Mouse (Mus musculus) heart, adult 11 months (tissue): ENCODE data around the gene Gab2.

Experiments used
- DNase-seq: peaks from one replicate; pipeline ENCODE4 v3.0.0; 2022

The Gab2 gene

GRCm38 (mm10) chr7:97324342-97324741 is 243.0 kb downstream of the Gab2 start:
- no peak for DNase-seq

GRCm38 (mm10) chr7:97325156-97325985 is 244.0 kb downstream of the Gab2 start:
- DNase-seq: no peak

GRCm38 (mm10) chr7:97327376-97327775 is 246.0 kb downstream of the Gab2 start:
- DNase-seq: no peak

- no peak for DNase-seq
These were observed 247.7 kb downstream of the Gab2 start for GRCm38 (mm10) chr7:97328891-97329588.

- no peak for DNase-seq
These were observed 248.3 kb downstream of the Gab2 start for GRCm38 (mm10) chr7:97329676-97330075.

- peak; percentile 92 for DNase-seq
These were observed 249.7 kb downstream of the Gab2 start for GRCm38 (mm10) chr7:97330931-97331645.

DNA sequence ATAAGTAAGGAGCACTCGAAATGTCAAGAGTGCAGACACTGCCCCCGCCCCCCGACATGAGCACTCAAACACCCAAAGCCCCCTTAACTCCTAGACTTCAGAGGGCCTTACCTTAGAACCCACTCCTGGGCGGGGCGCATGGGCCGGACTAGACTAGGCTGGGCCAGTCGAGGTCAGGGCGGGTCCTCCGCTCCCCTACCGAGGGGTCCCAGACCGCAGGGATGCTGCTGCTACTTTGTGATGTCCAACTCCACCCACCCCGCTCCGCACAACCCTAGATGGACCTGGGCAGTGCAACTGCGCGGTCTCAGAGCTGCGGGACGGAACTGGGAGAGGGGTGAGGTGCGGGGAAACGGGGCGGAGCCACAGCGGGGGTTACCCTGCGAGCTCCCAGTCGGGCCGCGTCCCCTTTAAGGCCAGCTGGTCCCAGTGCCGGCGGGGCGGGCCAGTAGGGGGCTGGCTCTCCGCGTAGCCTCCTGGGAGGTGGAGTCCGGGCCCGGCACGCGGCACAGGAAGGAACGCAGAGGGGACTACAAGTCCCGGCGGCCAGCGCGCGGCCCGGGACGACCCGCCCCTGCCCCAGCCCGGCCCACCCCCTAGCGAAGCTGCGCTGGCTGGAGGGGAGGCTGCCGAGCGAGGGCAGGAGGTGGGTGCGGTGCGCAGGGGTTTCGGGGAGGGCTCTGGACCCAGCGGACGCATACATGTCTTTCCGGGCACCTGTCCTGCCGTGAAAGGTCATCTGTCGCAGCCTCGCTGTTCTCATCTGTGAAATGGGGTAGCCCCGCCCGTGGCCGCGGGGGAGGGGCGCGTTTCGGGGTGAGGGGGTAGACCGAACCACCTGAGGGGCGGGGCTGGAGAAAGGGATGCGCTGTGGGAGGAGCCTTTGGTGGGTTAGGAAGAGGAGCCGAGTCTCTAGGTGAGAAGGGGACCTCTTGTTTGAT is 250.6 kb downstream of the Gab2 start, which contains the start of the genes Usp35 and Kctd21:
Gene Usp35, minus strand, starts transcription at position 295 of the 941 bp plus-strand sequence.
Gene Kctd21, plus strand, starts transcription at position 602 of the 941 bp plus-strand sequence.
- peak; percentile 100 for DNase-seq

DNA sequence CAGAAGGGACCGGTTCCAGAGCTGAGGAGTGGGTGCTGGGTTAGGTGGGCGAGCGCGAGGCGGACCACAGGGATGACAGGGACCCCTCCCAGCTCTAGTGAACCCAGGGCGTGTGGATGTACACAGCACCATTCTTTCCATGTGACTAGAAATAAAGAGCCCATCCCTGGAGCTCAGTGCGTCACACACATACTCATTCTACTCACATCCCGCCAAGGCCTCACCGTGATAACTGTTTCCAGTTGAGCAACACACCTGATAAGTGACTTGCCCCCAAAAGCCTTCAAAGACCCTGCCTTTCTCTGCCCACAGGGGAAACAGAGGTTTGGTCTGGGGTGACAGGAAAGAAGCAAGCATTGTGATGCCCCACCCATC is 251.3 kb downstream of the Gab2 start:
- no peak for DNase-seq

GRCm38 (mm10) chr7:97333113-97333898 is 251.9 kb downstream of the Gab2 start:
- DNase-seq: peak; percentile 93

GRCm38 (mm10) chr7:97334406-97334805 is 253.0 kb downstream of the Gab2 start:
- DNase-seq: no peak

DNA sequence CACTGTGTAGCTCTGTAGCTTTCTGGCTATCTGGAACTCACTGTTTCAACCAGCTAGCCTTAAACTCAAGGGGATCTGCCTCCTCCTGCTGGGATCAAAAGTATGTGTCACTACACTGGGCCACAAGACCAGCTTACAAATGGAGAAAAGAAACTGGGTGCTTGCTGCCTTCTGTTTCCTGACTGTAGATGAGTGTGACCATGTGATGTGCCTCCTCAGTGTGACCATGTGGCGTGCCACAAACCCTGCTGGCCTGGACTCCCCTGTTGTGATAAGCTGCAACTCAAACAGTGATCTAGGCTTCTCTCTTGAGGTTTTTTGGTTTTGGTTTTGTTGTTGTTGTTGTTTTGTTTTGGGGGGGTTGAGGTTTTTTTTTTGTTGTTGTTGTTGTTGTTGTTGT is 255.3 kb downstream of the Gab2 start:
- no peak for DNase-seq

GRCm38 (mm10) chr7:97338593-97338992 is 257.2 kb downstream of the Gab2 start:
- no peak for DNase-seq

DNA sequence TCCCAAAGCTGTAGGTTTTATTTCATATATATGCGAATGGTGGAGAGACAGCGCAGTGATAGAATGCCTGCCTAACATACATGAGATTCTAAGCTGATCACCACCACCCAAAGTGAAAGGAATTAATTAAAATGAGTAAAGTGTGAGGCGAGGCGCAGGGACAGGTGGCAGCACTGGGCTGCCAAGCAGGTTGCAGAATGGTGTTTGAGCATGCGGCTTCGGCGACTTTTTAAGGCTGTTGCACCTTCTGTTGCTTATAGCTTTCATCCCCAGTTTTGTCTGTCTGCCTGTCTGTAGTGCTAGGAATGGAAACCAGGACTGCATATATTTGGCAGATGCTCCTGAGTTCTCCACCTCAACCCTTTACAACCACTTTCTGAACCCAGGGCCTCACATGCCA is 258.2 kb downstream of the Gab2 start:
- no peak for DNase-seq

GRCm38 (mm10) chr7:97340907-97341849 is 259.8 kb downstream of the Gab2 start:
- peak; percentile 95 for DNase-seq

- DNase-seq: peak; percentile 88
These were observed 261.6 kb downstream of the Gab2 start for GRCm38 (mm10) chr7:97342961-97343360.

GRCm38 (mm10) chr7:97344655-97345054 is 263.3 kb downstream of the Gab2 start:
- peak; percentile 76 for DNase-seq

DNA sequence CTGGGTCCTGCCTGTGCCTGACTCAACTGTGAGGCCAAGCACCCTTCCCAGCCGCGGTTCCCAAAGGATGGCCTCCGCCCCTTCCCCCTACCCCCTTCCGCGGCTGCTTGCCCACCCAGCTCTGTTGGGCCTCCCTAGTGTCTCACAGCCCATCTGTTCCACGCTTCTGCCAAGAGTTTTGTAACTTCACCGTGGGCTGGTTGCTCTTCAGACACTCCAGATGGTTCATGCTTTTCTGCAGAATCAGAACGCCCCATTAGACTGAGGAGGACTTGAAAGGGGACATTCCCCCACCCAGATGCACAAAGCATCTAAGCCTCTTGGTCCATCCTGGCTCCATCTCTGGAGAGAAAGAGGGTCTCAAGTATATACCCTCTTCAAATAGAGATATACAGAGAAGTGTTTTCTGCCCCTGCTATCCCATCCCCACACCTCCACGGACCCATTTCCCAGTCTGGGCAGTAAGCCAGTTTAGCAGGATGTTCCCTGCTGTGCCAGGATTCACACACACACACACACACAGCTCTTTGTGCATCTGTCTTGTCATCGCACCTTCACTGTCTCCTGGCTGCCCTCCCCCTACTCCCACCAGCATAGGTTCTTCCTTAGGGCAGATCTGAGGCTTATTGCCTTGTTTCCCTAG is 264.0 kb downstream of the Gab2 start:
- DNase-seq: peak; percentile 97

- peak; percentile 86 for DNase-seq
These were observed 264.9 kb downstream of the Gab2 start for GRCm38 (mm10) chr7:97346111-97346821.

DNA sequence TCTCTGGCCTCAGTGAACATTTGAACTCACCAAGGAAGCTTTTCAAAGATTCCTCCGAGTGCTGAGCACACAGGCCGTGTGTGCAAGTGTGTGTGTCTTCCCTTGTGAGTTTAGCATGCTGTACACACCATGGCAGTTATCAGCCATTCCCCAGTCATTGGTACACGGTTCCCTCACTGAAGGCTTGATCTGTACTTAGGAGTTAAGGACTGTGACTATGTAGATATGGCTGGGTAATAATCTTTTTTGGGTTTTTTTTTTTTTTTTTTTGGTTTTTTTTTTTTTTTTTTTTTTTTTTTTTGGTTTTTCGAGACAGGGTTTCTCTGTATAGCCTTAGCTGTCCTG is 265.4 kb downstream of the Gab2 start:
- no peak for DNase-seq
